Mouse (Mus musculus): ENCODE measurements around the gene Paqr4.

Paqr4 gene

GRCm38 (mm10) chr17:23725999-23726757 lies 14.5 kb downstream of the Paqr4 start, which contains the start of gene Pkmyt1:
Gene Pkmyt1, plus strand, starts transcription at chr17:23726336.
- WGBS = under 1% methylated on average over 72 of the region's 73 CpGs

DNA sequence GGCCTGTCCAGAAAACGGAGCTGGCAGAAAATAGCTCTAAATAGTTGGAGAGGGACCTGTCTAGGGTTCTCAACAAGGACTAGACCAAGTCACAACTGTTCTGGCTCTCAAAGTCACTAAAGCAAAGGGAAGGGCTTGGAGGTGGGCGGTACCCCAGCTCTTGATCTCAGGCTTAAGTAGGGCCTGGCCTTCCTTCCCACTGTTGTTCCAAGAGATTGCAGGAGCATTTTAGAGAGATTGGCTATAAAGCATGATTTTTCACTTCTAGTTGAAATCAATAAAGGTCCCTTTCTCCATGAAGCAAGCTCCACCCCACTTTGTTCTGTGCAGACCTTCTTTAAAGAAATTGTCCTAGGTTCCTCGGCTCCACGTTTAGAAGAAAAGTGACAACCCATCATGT lies 15.2 kb downstream of the Paqr4 start:
- 60% methylated on average over 4 of the region's 4 CpGs for WGBS

DNA sequence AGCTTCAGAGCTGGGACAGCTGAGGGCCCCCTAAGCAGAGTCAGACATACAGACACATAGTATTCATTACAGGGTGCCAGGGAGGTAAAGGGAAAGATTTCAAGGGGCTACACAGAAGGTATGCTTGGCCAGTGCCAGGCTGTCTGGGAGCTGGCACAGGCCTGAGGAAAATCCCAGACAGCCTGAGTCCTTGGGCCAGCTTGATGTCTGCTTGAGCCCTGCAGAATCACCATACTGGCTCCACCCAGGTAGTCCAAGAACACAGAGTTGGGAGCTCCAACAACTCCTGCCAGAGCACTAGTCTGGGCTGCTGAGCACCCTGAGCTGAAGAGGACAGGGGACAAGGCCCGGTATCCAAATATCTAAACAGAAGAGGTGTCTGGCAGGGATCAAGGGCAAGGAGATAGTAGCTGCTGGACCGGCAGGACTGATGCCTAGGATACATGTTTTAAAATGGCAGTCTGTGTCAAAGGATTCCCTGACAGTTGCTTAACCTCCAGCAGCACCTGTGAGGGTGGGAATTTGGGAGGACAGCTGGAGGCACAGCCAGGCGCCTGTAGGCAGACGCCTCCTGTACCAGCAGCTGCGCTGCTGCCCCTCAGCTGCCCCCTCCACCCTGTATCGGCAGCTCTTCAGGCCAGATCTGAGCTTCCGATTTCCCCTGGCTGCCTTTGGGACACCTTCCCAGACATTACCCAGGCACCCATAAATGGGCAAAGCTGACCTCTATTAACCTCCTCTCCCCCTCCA lies 18.1 kb downstream of the Paqr4 start, which contains the start of gene 1520401A03Rik:
TSS of gene 1520401A03Rik (minus strand) at position 408 of the 750 bp plus-strand sequence.
- WGBS = 93% methylated on average over 7 of the region's 7 CpGs

GRCm38 (mm10) chr17:23721886-23722285 lies 18.8 kb downstream of the Paqr4 start:
- WGBS = 92% methylated on average over 2 of the region's 2 CpGs

DNA sequence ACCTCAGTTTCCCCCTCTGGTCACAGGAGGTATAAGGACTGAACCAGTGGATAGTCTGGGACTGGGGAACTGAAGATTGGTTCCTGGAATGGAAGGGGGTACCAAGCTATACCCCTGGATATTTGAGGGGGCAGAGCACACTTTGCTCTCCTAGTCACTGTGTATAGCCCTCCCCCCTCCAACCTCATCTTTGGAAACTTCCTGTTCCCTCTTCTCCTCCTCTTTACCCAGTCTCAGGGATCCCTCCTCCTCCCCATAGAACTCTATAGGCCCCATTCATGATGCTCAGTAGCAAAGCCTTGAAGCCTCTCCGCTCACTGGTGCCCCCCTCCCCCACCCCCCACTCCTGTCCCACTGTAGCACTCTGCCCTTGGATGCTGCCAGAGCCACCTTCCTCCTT lies 21.2 kb downstream of the Paqr4 start:
- 43% methylated on average over 1 of the region's 1 CpGs for WGBS

DNA sequence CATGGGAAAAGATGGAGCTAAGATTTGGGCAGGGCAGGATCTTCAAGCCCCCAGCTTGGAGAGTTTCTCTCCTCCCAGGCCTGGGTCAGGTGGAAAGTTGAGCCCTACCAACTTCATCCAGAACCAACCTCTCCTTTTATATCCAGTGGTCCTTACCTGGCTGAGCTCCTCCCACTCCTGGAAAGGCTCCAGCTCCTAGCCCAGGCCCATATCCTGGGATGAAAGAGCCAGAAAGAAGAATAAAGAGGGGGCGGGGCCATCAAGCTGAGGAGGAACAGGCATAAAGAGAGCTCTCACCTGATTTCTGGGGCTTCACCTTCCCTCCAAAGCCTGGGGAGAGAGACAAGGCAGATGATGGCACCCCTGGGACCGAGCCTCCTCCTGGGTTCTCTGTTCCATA lies 23.7 kb downstream of the Paqr4 start:
- 83% methylated on average over 2 of the region's 2 CpGs for WGBS

DNA sequence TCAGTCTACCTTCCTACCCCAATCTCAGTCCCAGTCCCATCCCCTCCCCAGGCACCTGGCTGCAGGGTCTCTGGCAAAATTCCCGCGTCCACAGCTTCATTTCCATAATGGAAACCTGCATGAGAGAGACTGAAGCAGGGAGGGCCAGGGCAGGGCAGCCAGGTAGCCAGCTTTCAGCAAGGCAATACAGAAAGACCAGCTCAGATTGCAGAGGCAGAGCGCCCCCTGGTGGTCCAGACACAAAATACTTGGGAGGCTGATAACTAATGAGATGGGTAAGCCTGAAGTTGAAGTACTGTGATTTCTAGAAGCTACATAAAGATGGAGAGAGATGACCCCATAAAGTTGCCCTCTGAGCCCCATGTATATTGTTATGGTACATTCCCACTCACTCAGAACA lies 34.5 kb downstream of the Paqr4 start:
- WGBS = 16% methylated on average over 3 of the region's 3 CpGs

DNA sequence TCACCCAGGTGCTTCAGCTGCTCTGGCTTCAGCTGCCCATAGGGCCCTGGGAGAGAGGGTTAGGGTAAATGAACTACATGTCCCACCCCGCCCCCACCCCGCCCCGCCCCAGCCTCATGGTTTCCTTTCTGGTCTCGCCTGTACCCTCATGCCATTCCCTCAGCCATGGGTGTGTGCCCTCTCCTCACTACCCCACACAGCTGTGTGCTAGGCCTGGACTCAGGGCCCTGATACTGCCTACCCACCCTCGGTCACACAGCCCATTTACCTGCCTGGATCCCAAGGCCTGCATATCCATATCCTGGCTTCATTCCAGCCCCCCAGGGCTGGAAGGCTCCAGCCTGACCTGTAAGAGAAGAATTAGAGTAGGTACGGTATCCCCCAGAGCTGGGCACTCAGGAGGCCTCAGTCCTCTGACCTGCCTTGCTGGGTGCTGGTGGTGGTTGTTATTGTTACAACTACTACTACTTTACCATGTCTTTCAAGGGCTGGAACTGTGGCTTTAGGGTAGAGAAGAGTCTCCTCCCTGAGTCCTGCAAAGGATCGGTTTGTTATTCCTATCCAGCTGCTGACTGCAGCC lies 35.1 kb downstream of the Paqr4 start:
- WGBS = 81% methylated on average over 7 of the region's 7 CpGs

GRCm38 (mm10) chr17:23704741-23705140 lies 35.9 kb downstream of the Paqr4 start:
- WGBS = 34% methylated on average over 7 of the region's 7 CpGs

GRCm38 (mm10) chr17:23703301-23703700 lies 37.4 kb downstream of the Paqr4 start:
- 63% methylated on average over 9 of the region's 9 CpGs for WGBS

GRCm38 (mm10) chr17:23700079-23700478 lies 40.6 kb downstream of the Paqr4 start:
- under 1% methylated on average over 28 of the region's 28 CpGs for WGBS

- WGBS = under 1% methylated on average over 93 of the region's 101 CpGs
These were observed 41.3 kb downstream of the Paqr4 start for GRCm38 (mm10) chr17:23699131-23700077.

DNA sequence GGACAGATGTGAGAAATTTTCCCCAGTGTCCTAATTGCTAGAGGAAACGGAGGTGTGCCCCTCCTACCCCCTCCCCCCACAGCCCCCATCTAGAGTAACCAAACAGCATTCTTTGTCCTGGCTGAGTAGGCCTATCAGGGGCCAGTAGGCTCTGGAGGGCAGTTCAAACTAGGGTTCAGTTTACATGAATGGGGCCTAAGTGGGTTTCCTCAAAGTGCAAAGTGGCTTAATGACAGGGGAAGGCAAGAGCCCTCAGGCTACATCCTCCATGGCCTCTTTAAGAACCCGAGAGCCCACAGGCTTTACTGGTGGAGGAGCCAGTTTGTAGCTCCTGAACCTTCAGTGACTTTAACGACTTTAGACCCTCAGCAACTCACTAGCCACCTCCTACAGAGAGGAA lies 44.9 kb downstream of the Paqr4 start:
- WGBS = 71% methylated on average over 3 of the region's 3 CpGs

- 73% methylated on average over 1 of the region's 1 CpGs for WGBS
These were observed 46.2 kb downstream of the Paqr4 start for GRCm38 (mm10) chr17:23694491-23694890.

All from cerebral cortex, adult 2 months (tissue).